Mouse (Mus musculus): ENCODE results near the gene Eef1akmt3. TPM values are rescaled to one million over a fixed set of nuclear protein-coding genes. Genes with fewer than 3 reads are reported as not detected.

Eef1akmt3 gene
- total and polyA plus RNA-seq, 3 experiments: 0.06 TPM; not detected in 2

DNA sequence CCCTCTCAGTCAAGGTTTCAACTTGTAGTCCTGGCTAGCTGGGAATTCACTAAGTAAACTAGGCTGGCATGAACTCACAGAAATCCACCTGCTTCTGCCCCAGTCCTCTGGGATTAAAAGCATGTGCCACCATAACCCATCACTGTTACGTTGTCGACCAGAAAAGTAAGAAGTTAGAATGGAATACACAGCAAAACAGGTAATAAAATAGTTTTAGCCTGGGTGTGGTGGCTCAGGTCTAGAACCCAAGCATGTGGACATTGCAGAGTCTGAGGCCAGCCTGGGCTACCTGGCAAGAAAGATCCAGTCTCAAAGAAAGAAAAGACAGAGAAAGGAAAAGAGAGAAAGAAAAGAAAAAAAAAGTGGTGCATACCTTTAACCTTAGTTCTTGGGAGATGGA lies 20.2 kb upstream of the Eef1akmt3 start:
- 78% methylated on average over 2 of the region's 2 CpGs for WGBS
- Histone ChIP-seq H3K36me3 (ENCODE audit: control insufficient read depth, insufficient read depth, low read length) (no peaks in the 10 kb centered on the region), H3K27me3 (ENCODE audit: control insufficient read depth, insufficient read depth, low read length) (no peaks in the 10 kb centered on the region), H3K79me2 (replicated peaks; ENCODE audit: control insufficient read depth, insufficient read depth, low read length) (no peaks in the 10 kb centered on the region), H3K27ac (no peak overlapping the region), H3K4me1 (ENCODE audit: control insufficient read depth, insufficient read depth, low read length) (peaks cover 6% of the 10 kb centered on the region), H3K9ac (ENCODE audit: low read depth, low read length) (no peak overlapping the region), H3K4me3 (no peak overlapping the region)
- no peak for DNase-seq
- intact Hi-C loops (cut with DNase I): loop anchor here (10.0 kb wide), 1 partner anchor 1683 kb away; the partner anchor contains the start of genes Dgka and Pym1
- TF ChIP-seq EP300 (IDR thresholded peaks at IDR 0.05; ENCODE audit: insufficient read depth, low read depth, low read length) (no peak), CTCF (IDR thresholded peaks at IDR 0.05) (no peak), POLR2A (IDR thresholded peaks at IDR 0.05; ENCODE audit: insufficient read depth, low read depth, low read length) (no peak)

DNA sequence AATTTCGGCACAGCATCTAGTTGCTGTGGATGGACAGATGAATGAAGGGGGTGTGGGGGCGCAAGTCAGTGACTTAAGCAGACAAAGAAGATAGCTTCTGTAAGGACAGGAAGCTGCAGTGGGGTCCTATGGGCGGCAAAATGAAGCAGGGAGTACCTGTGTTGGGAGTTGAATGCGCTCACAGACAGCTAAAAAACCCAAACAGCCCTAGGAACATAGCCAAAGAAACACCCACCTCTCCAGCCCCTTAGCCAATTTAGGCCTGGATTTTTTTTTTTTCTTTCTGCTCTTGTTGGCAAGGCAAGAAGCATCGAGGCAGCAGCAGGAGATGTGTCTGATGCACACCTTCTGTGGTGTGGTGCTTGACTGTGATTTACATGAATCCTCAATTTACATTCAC lies 19.8 kb upstream of the Eef1akmt3 start:
- H3K27ac ChIP-seq: no peak overlapping the region
- no peaks in the 10 kb centered on the region for H3K27me3 ChIP-seq (ENCODE audit: control insufficient read depth, insufficient read depth, low read length)
- TF ChIP-seq EP300 (IDR thresholded peaks at IDR 0.05; ENCODE audit: insufficient read depth, low read depth, low read length): no peak
- TF ChIP-seq POLR2A (IDR thresholded peaks at IDR 0.05; ENCODE audit: insufficient read depth, low read depth, low read length): no peak
- H3K36me3 ChIP-seq (ENCODE audit: control insufficient read depth, insufficient read depth, low read length): no peaks in the 10 kb centered on the region
- peaks cover 6% of the 10 kb centered on the region for H3K4me1 ChIP-seq (ENCODE audit: control insufficient read depth, insufficient read depth, low read length)
- 71% methylated on average over 5 of the region's 5 CpGs for WGBS
- intact Hi-C loops (cut with DNase I): loop anchor here (10.0 kb wide), 1 partner anchor 1684 kb away; the partner anchor contains the start of genes Dgka and Pym1
- H3K79me2 ChIP-seq (replicated peaks; ENCODE audit: control insufficient read depth, insufficient read depth, low read length): no peaks in the 10 kb centered on the region
- no peak overlapping the region for H3K9ac ChIP-seq (ENCODE audit: low read depth, low read length)
- DNase-seq: no peak
- no peak overlapping the region for H3K4me3 ChIP-seq

DNA sequence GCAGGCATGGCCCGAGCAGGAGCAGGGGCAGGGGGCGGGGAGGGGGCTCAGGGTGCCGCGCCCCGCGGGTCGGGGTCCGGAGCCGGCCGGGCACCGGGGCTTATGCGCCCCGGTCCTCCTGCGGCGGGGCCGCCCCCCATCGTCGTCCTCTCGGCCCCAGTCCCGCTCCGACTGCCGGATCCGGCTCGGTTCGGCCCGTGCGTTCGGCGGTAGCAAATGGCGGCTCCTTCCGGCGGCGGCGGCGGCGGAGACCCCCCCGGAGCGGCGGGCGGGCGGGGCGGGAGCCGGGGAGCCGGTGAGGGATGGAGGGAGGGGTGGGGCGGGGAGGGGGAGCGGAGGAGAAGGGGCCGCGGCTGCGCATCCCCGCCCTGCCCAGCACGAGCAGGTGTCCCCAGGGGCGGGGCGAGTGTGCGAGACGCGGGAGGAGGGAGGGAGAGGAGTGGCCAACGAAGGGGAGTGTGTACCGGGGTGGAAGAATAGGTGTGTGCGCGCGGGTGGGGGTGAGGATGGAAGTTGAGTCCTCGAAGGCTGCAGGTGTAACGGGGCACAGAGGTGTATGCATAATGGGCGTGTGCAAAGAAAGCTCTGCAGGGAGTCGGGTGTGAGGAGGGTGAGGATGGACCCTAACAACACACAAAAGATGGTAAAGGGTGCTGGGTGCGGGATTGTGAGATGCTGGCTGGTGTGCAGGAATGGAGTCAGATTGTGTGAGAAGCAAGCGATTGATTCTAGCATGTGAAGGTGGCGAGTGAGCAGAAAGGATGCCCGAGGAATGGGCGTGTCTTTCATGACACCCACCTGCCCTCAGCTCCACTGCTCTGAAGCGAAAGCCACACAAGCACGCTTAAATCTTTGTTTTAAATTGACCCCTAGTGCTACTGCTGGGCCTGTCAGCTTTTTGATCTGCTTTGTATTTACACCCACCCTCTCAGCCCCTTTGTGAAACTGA lies 18.9 kb upstream of the Eef1akmt3 start, which contains the start of gene March9:
March9 (minus strand) TSS at position 217 of the 949 bp plus-strand sequence.
- DNase-seq: peak; percentile 64 to 74
- no peaks in the 10 kb centered on the region for H3K27me3 ChIP-seq (ENCODE audit: control insufficient read depth, insufficient read depth, low read length)
- intact Hi-C loops (cut with DNase I): loop anchor here (10.0 kb wide), 1 partner anchor 1685 kb away; the partner anchor contains the start of genes Dgka and Pym1

DNA sequence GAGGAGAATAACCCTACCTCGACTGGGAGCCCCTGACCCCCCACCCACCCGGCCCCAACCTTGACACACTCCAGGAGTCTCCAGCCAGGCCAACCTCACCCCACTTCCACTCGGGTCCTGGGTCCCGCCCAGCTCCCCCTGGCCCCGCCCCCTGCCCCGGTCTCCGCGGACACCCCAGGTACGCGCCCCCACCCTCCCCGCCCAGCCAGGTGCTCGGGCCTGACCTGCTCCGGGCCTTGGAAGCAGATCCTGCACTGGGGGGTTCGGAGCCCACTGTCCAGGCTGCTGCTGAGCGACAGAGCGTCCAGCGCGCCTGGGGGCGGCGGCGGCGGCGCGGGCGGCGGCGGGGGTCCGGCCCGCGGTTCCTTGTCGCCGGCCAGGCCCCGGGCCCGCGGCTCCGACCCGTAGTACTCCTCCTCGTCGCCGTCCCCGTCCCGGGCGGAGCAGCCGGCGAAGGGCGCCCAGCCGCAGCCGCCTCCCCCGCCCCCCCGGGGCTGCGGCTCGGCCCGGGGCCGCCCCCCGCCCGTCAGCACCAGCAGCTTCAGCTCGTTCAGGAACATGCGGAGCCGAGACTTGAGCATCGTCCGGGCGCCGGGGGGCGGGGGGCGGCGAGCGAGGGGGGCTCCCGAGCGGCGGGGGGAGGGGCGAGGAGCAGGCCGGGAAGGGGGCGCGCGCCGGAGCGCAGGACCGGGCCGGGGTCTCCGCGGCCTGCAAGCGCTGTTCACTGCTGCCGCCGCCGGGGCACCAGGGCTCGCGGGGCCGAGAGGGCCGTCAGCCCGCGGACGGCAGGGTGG lies 18.1 kb upstream of the Eef1akmt3 start:
- H3K27ac ChIP-seq: no peak overlapping the region
- H3K4me1 ChIP-seq (ENCODE audit: control insufficient read depth, insufficient read depth, low read length): peaks cover 5% of the 10 kb centered on the region
- no peaks in the 10 kb centered on the region for H3K27me3 ChIP-seq (ENCODE audit: control insufficient read depth, insufficient read depth, low read length)
- TF ChIP-seq EP300 (IDR thresholded peaks at IDR 0.05; ENCODE audit: insufficient read depth, low read depth, low read length) (no peak), POLR2A (IDR thresholded peaks at IDR 0.05; ENCODE audit: insufficient read depth, low read depth, low read length) (no peak), CTCF (IDR thresholded peaks at IDR 0.05) (no peak)
- H3K36me3 ChIP-seq (ENCODE audit: control insufficient read depth, insufficient read depth, low read length): no peaks in the 10 kb centered on the region
- WGBS: 1% methylated on average over 73 of the region's 92 CpGs
- peak overlapping the region; percentile 72 for H3K9ac ChIP-seq (ENCODE audit: low read depth, low read length)
- H3K4me3 ChIP-seq: peak overlapping the region; percentile 66
- intact Hi-C loops (cut with DNase I): no loop called here
- no peaks in the 10 kb centered on the region for H3K79me2 ChIP-seq (replicated peaks; ENCODE audit: control insufficient read depth, insufficient read depth, low read length)
- DNase-seq: no peak

More for the DNA sequence above, 18.9 kb upstream of the Eef1akmt3 start, which contains the start of gene March9:
- Histone ChIP-seq H3K4me3 (peak within 1 kb of the TSS; percentile 66), H3K27ac (no peak within 1 kb of the TSS), H3K9ac (ENCODE audit: low read depth, low read length) (peak within 1 kb of the TSS; percentile 72), H3K4me1 (ENCODE audit: control insufficient read depth, insufficient read depth, low read length) (peaks cover 6% of the 10 kb centered on the region), H3K79me2 (replicated peaks; ENCODE audit: control insufficient read depth, insufficient read depth, low read length) (no peaks in the 10 kb centered on the region), H3K36me3 (ENCODE audit: control insufficient read depth, insufficient read depth, low read length) (no peaks in the 10 kb centered on the region)
- 3% methylated on average over 43 of the region's 72 CpGs for WGBS
- TF ChIP-seq POLR2A (IDR thresholded peaks at IDR 0.05; ENCODE audit: insufficient read depth, low read depth, low read length) (no peak), EP300 (IDR thresholded peaks at IDR 0.05; ENCODE audit: insufficient read depth, low read depth, low read length) (no peak), CTCF (IDR thresholded peaks at IDR 0.05) (no peak)

GRCm38 (mm10) chr10:127058708-127059107 lies 17.4 kb upstream of the Eef1akmt3 start:
- no peaks in the 10 kb centered on the region for H3K27me3 ChIP-seq (ENCODE audit: control insufficient read depth, insufficient read depth, low read length)
- WGBS: 11% methylated on average over 8 of the region's 8 CpGs
- H3K9ac ChIP-seq (ENCODE audit: low read depth, low read length): no peak overlapping the region

More at GRCm38 (mm10) chr10:127058708-127059107, 17.4 kb upstream of the Eef1akmt3 start:
- Histone ChIP-seq H3K79me2 (replicated peaks; ENCODE audit: control insufficient read depth, insufficient read depth, low read length) (no peaks in the 10 kb centered on the region), H3K4me1 (ENCODE audit: control insufficient read depth, insufficient read depth, low read length) (peaks cover 4% of the 10 kb centered on the region; the same call in 1 of the 2 replicates), H3K36me3 (ENCODE audit: control insufficient read depth, insufficient read depth, low read length) (no peaks in the 10 kb centered on the region), H3K27ac (no peak overlapping the region), H3K4me3 (peak overlapping the region; percentile 66; the same call in 1 of the 2 replicates)
- no peak for DNase-seq
- intact Hi-C loops (cut with DNase I): no loop called here
- no peak for TF ChIP-seq EP300 (IDR thresholded peaks at IDR 0.05; ENCODE audit: insufficient read depth, low read depth, low read length)
- TF ChIP-seq POLR2A (IDR thresholded peaks at IDR 0.05; ENCODE audit: insufficient read depth, low read depth, low read length): no peak
- no peak for TF ChIP-seq CTCF (IDR thresholded peaks at IDR 0.05)
